Mouse (Mus musculus): ENCODE data around the gene Cxcl15.
"Not testable (repeated sequence)": the region's sequence is repeated elsewhere in the genome, so short reads cannot be mapped to it uniquely, and the experiment has no call there.

Cxcl15 gene

DNA sequence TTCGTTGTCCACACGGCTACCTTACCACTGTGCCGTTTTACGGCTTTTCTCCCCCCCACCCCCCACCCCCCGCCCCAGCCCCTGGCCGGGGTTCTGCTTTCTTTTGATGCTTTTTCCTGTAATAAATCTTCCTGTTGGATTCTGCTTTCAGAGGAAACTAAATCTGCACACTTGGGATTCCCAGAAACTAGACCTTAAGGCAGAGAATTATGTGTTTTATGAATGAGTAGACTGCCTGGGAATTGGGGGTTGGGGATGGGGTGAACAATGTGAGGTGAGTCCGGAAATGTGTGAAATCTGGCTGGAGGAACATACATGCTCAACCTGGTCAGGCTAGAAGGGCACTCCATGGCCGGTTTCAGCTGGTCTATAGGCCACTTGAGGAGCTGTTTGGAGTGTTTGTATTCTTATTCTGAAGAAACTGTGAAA is 4.2 kb upstream of the Cxcl15 start:
- DNase-seq: no peak

DNA sequence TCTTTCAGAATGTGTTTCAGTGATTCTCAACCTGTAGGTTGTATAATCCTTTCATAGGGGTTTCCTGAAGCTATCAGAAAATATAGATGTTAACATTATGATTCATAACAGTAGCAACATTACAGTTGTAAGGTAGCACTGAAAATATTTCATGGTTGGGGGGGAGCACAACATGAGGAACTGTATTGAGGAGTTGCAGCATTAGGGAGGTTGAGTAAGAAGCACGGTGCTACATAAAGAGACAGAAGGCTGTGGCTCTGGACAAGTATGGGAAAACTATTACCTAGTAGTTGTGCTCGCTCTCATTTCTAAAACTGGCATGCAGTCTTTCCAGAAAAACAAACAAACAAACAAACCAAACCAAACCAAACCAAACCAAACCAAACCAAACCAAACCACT is 1.1 kb downstream of the Cxcl15 start:
- not testable (repeated sequence) for DNase-seq

DNA sequence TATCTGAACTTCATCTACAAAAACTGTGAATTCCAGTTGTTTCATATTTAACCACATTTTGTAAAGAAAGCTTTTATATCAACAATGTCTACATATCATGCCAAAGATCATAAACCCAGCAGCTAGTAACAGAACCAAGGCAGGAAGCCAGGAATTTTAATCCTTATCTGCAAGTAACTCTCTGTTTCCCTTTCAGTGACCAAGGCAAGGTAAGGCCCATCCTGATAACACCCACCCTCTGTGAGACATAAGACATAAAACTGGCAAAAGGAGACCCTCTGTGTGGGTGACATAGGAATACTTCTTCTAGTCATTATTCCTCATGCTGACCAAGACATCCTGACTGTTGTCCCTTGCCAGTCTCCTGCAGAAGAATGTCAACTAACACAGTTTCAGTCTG is 10.2 kb downstream of the Cxcl15 start:
- DNase-seq: no peak

DNA sequence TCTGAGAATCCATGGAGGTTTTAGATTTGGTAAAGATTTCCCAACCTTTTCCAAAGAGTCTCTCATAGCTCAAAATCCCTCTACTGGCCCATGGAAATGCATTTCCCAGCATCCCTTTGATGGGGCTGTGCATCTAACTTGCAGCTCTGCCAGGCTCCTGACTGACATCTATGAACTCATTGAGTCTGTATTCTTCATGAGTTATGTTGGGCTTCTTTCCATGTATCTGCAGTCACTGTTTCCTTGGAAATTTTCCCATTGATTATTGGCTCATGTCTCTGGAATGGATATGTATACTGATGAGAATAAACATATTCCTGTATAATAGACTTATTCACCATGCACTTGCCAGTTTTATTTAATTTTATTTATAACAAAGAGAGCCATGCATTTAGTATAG is 11.7 kb downstream of the Cxcl15 start:
- no peak for DNase-seq

DNA sequence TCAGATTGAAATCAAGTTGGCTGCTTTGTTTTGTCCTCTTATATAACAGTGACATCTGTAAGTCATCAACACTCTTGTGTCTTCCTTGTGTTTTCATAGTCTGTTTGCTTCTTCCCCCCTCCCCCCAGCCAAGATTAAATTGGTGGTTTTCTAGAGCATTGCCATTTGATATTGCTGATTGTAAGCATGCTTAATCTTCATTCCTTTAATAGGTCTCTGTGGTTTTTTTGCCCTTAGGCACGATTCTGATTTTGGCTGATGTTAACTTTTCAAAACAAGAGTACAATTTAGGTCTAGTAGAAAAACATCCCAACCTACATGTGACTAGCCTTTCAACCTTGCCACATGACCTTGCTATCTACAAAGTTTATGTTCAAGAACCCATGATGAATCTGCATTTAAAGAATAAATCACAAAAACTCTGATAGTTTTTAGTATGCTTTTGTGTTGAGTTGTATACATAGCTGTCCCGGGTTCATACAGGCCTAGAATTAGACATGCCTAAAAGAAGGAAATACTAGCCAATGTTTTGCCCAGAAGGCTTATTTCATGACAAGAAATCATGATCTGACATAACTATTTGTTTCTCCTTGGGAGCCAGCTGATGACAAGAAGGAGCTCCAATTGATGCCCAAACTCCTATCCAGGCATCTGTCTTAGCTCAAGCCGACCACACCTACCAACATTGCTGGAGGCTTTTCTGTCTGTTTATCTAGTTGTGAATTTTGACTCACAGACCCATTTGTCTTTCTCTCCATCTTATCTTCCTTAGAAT is 13.0 kb downstream of the Cxcl15 start:
- no peak for DNase-seq

DNA sequence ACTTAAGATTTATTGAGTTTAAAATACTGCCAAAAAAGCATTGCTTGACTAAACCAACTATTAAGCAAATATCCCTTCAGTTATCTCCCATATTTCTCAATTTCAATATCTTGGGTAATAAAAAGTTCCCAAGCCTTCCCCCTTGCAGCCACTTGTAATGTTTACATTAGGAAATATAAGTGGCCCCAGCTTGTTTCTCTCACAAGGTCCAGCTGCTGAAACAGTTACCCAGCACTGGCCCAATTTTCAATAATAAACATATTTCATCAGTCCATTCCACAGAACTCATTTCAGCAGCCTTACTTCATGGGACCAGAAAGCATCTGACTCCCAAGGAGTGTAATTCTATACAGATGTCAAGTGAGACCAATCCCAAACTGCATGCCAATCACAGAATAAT is 25.4 kb downstream of the Cxcl15 start:
- DNase-seq: no peak

DNA sequence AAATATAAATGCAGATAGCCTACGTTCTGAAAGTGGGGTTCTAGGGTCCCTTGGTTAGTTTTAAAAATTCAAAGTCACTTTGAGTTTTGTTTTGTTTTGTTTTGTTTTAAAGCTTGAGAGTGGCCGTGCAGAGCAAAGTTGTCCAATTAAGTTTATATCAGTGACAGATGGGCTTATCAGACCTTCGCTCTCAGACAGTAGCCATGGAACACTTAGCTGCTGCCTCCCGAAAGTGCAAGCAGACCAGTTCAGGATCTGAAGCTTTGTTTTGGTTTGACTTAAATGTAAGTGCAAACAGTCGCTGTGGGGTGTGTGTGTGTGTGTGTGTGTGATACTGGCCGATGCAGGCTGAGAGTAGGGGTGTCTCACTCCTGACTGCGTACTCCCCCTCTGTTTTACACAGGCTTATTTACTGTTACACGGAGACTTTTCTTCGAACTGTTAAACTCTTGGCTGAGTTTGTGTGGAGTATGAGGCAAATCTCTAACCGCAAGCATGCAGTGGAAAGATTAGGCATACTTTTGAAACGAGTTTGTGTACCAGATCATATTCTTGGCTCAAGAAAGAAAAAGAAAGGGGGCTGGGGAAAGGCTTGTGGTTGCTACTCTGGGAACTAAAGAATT is 37.9 kb downstream of the Cxcl15 start:
- DNase-seq: no peak

DNA sequence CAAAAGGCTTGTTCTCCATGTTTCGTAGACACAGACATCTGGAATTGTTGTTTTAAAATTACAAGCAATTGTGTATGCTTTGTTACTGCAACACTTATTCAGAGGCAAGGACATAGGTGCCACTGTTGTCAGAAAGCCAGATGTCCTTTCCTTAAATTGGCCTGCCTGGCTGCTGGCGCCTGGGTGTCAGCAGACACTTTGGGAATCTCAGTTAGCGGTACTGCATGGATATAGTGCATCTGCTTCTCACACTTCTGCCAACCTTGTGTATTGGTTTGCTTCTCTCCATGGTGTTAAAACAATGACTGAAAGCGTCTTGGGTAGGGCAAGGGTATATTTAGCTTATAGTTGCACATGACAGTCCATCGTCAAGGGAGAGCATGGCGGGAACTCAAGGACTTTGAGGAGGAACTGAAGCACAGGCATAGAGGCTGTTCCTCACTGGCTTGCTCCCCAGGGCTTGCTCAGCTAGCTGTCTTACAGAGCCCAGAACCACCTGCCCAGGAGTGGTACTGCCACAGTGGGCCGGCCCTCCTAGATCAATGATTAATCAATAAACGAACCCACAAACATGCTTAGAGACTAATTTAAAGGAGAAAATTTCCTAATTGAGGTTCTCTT is 38.5 kb downstream of the Cxcl15 start:
- no peak for DNase-seq

DNA sequence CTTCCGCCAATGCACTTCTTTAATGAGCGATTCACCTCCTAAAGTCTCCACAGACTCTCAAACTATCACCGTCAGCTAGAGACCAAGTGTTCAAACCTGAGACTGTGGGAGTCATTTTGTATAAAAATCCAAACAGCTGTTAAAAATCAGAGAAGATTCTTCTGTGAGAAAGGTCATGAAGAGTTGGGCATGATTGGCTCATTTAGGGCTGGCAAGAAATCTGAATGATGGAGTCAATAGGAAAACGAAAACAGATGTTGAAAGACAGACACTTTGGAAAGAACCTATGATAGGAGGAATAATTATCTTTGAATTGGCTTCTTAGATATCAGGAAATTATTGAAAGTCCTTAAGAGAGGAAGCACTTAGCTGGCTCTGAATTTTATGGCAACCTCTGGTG is 40.1 kb downstream of the Cxcl15 start:
- DNase-seq: no peak

DNA sequence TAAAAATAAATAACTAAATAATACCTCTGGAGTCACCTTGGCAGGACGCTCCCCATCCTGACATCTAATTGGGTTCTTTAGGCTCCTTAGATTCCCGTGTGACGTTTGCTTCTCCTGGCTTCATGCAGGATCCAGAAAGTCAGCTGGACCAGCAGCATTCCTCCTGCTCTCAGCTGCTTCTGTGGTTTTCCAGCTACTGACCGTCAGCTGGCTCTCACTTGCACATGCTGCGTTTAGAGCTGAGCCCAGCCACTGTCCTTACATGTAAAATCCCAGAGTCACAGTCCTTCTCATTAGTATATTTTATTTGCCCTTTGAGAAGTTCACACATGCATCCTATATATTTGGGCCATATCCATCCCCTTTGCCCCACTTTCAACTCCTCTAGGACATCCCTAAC is 44.2 kb downstream of the Cxcl15 start:
- peak; percentile 22 to 27 for DNase-seq

DNA sequence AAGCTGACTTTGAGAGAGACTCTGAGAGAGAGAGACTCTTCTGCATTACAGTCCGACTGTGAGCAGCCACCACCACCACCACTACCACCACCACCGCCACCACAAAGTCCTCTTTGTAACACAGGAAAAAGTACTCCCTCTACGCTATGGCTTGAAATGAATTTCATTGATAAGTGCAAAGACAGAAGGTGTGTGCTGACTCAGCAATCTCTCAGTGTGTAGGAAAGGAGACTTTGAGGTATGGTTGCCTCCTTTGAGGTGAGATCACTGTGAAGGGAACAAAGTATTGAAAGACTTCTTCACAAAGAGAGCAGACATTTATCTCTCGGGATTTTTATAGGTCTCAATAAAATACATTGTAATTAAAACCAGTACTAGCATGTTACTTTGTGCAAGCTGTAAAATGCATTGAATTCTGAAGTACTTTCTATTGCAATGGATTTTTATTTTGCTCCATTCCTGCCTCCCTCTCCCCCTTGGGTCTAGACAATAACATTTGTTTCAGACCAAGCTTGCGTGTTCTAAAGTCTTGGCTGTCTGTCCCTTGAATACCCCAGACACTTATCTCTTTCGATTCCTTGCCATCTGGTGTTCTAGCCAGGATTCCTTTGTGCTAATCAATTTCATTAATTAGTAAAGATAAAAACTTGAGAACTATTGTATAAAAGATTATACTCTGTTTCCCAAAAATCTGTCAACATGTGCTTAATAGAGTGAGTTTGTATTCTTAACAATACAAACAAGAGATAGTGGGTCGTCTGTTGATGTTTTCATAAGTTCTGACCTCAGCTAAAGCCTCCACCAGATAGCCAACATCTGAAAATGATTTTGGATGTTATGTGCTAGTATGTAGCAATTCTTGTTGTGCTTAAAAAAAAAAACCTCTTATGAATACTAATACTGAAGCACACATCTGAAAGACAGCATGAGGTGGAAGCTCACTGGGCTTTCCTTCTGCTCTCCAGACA is 46.9 kb downstream of the Cxcl15 start:
- DNase-seq: no peak

DNA sequence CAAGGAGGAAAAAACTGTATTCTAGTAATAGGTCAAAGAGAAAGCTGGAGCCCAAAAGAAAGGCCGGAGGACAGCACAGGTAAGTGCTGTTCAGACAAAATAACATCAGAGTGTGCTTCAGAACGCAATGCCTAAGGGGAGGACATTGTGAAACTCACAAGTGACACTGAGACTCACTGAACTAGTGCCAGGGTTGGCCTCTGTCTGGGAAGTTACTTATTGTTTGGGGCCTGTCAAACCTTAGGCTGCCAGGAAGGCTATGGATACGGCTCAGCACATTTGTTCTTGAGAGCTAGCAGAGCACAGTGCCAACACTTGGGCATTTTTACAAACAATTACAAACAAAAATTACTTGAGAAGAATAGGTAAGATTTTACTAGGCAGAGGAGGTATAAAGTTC is 49.6 kb downstream of the Cxcl15 start:
- no peak for DNase-seq

DNA sequence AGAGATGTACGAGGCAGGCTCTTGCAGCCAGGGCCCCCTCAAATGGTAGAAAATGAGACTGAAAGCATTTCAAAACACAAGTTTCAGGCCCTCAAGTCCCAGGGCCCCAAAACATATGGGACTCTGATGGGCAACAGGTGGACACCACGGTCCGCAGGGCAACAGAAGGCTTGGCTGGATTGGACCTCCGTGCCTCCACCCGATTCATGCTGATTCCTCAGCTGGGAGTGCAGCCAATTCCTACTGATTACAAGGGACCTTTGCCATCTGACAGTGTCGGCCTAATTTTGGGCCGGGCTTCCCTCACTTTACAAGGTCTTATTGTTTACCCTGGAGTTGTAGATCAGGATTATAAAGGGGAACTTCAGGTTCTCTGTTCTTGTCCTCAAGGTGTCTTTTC is 55.8 kb downstream of the Cxcl15 start:
- DNase-seq: peak; percentile 78 to 79

DNA sequence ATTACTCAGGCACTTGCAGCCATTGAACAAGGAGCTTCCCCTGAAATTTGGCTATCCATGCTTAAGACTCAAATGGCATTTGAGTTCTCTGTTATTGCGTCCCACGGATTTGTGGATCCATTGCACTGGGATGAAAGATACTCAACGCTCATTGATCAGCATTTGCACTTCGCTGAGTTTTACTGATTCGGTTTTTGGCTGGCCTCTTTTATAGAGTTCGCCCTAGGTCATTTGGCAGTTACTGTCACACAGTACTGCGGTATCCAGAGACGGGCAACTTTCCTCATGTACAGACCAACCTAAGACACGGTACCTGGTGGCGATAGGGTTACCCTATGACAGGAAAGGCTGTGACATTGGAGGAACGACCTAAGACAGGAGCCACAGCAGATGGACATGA is 57.1 kb downstream of the Cxcl15 start:
- DNase-seq: not testable (repeated sequence)
